Mouse (Mus musculus): ENCODE data around the gene Mctp2. TPM values are rescaled to one million over a fixed set of nuclear protein-coding genes. Genes with fewer than 3 reads are reported as not detected.

Gene Mctp2
- total and polyA plus RNA-seq, 3 experiments, result not detected

DNA sequence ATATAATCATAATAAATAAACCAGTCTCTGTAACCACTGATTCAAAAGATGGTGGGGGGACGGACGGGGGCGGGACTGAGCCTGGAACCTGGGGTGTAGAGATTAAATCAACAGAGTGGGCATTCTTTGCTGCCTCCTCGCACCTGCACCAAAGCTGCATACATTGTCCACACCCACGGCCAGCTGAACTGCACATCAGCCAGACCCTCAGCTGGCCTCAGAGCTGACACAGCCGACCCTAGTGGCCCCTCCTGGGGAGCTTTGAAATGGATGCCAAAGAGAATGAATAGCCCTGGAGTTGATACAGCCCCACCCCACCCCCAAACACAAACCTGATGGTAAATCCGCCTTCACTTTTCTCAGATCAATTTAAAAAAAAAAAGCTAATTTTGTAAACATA, 76.5 kb downstream of the Mctp2 start:
- no peak overlapping the region for H3K27ac ChIP-seq (ENCODE audit: control insufficient read depth, low read depth, low read length)
- H3K27me3 ChIP-seq (ENCODE audit: control insufficient read depth in 1 of 2, insufficient read depth in 2 of 2, low read length in 2 of 2), result no peaks in the 10 kb centered on the region
- H3K36me3 ChIP-seq (ENCODE audit: control insufficient read depth in 1 of 2, insufficient read depth in 2 of 2, low read length in 2 of 2), result no peaks in the 10 kb centered on the region
- H3K9ac ChIP-seq (ENCODE audit: control insufficient read depth, low read depth, low read length, poor library complexity, severe bottlenecking), result no peak overlapping the region
- no peaks in the 10 kb centered on the region for H3K4me1 ChIP-seq (ENCODE audit: control insufficient read depth in 1 of 2, insufficient read depth in 2 of 2, low read length in 2 of 2)
- no peaks in the 10 kb centered on the region for H3K9me3 ChIP-seq (replicated peaks; ENCODE audit: insufficient read depth, low read length)
- no peak overlapping the region for H3K4me3 ChIP-seq (ENCODE audit: control insufficient read depth in 1 of 2, insufficient read depth in 1 of 2, low read depth in 2 of 2, low read length in 2 of 2)
- no peaks in the 10 kb centered on the region for H3K79me2 ChIP-seq (ENCODE audit: control insufficient read depth, insufficient read depth, low read length, poor library complexity)
- DNase-seq (ENCODE audit: low read depth, low spot score), result no peak
- no peak for TF ChIP-seq GATA1 (IDR thresholded peaks at IDR 0.05; ENCODE audit: low read depth, low read length)
- no peak for TF ChIP-seq UBTF (IDR thresholded peaks at IDR 0.05; ENCODE audit: borderline replicate concordance, insufficient read depth, low read depth, low read length)
- TF ChIP-seq MEF2A (IDR thresholded peaks at IDR 0.05; ENCODE audit: extremely low read depth, insufficient replicate concordance, low read depth, low read length, poor library complexity, severe bottlenecking), result no peak
- no peak for TF ChIP-seq CHD1 (IDR thresholded peaks at IDR 0.05; ENCODE audit: low read depth, low read length)
- no peak for TF ChIP-seq POLR2A (IDR thresholded peaks at IDR 0.05; ENCODE audit: control insufficient read depth in 1 of 2, insufficient read depth in 1 of 2, low read depth in 1 of 2, low read length in 2 of 2, poor library complexity in 1 of 2)
- TF ChIP-seq HCFC1 (IDR thresholded peaks at IDR 0.05; ENCODE audit: low read depth, low read length), result no peak
- no peak for TF ChIP-seq MYC (IDR thresholded peaks at IDR 0.05; ENCODE audit: low read depth, low read length)
- no peak for TF ChIP-seq ETS1 (IDR thresholded peaks at IDR 0.05; ENCODE audit: low read depth, low read length)
- TF ChIP-seq RAD21 (IDR thresholded peaks at IDR 0.05; ENCODE audit: low read depth, low read length), result no peak
- no peak for TF ChIP-seq TCF12 (IDR thresholded peaks at IDR 0.05; ENCODE audit: low read depth, low read length)
- no peak for TF ChIP-seq SMC3 (IDR thresholded peaks at IDR 0.05; ENCODE audit: low read depth, low read length)
- no peak for TF ChIP-seq EP300 (IDR thresholded peaks at IDR 0.05; ENCODE audit: low read depth in 1 of 2, low read length in 2 of 2)
- no peak for TF ChIP-seq USF2 (IDR thresholded peaks at IDR 0.05; ENCODE audit: borderline replicate concordance in 1 of 2, insufficient read depth in 1 of 2, low read depth in 1 of 2, low read length in 2 of 2)
- no peak for TF ChIP-seq ZC3H11A (IDR thresholded peaks at IDR 0.05; ENCODE audit: low read depth, low read length)
- no peak for TF ChIP-seq TAL1 (IDR thresholded peaks at IDR 0.05; ENCODE audit: low read length)
- no peak for TF ChIP-seq MAZ (IDR thresholded peaks at IDR 0.05; ENCODE audit: low read depth, low read length)
- no peak for TF ChIP-seq ZKSCAN1 (IDR thresholded peaks at IDR 0.05; ENCODE audit: low read depth, low read length)
- no peak for TF ChIP-seq E2F4 (IDR thresholded peaks at IDR 0.05; ENCODE audit: borderline replicate concordance, low read depth, low read length)

DNA sequence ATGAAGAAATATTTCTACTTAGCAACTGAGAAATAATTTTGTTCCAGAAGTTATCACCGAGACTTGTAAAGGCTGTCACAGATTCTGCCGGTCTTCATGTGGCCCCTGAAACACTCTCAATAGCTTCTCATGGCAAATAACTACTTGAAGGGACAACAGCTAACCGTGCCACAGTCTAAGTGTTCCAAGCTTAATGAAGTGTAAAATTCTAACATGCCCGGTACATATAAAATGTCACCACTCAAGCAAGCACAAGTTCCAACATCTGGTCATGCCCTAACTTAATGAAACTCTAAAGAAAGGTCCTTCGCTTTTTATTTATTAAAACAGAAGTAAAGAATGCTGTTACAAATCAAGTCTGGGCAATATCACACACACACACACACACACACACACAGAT, 82.8 kb downstream of the Mctp2 start:
- no peak overlapping the region for H3K9ac ChIP-seq (ENCODE audit: control insufficient read depth, low read depth, low read length, poor library complexity, severe bottlenecking)
- H3K36me3 ChIP-seq (ENCODE audit: control insufficient read depth in 1 of 2, insufficient read depth in 2 of 2, low read length in 2 of 2), result no peaks in the 10 kb centered on the region
- no peaks in the 10 kb centered on the region for H3K79me2 ChIP-seq (ENCODE audit: control insufficient read depth, insufficient read depth, low read length, poor library complexity)
- no peaks in the 10 kb centered on the region for H3K27me3 ChIP-seq (ENCODE audit: control insufficient read depth in 1 of 2, insufficient read depth in 2 of 2, low read length in 2 of 2)
- H3K27ac ChIP-seq (ENCODE audit: control insufficient read depth, low read depth, low read length), result no peak overlapping the region
- H3K4me3 ChIP-seq (ENCODE audit: control insufficient read depth in 1 of 2, insufficient read depth in 1 of 2, low read depth in 2 of 2, low read length in 2 of 2), result no peak overlapping the region
- no peaks in the 10 kb centered on the region for H3K4me1 ChIP-seq (ENCODE audit: control insufficient read depth in 1 of 2, insufficient read depth in 2 of 2, low read length in 2 of 2)
- DNase-seq (ENCODE audit: low read depth, low spot score), result no peak
- no peaks in the 10 kb centered on the region for H3K9me3 ChIP-seq (replicated peaks; ENCODE audit: insufficient read depth, low read length)
- TF ChIP-seq MAX (IDR thresholded peaks at IDR 0.05; ENCODE audit: low read length) (no peak), ZMIZ1 (IDR thresholded peaks at IDR 0.05; ENCODE audit: low read depth, low read length) (no peak), BHLHE40 (IDR thresholded peaks at IDR 0.05; ENCODE audit: borderline replicate concordance, low read depth, low read length) (no peak), RAD21 (IDR thresholded peaks at IDR 0.05; ENCODE audit: low read depth, low read length) (no peak), MYC (IDR thresholded peaks at IDR 0.05; ENCODE audit: low read depth, low read length) (no peak), RCOR1 (IDR thresholded peaks at IDR 0.05; ENCODE audit: low read depth, low read length) (no peak), SIN3A (IDR thresholded peaks at IDR 0.05; ENCODE audit: low read length) (no peak), UBTF (IDR thresholded peaks at IDR 0.05; ENCODE audit: borderline replicate concordance, insufficient read depth, low read depth, low read length) (no peak), MYB (IDR thresholded peaks at IDR 0.05; ENCODE audit: low read depth, low read length) (no peak), ETS1 (IDR thresholded peaks at IDR 0.05; ENCODE audit: low read depth, low read length) (no peak), TAL1 (IDR thresholded peaks at IDR 0.05; ENCODE audit: low read length) (no peak), MXI1 (IDR thresholded peaks at IDR 0.05; ENCODE audit: low read depth, low read length) (no peak), GABPA (IDR thresholded peaks at IDR 0.05; ENCODE audit: low read depth, low read length) (no peak), USF2 (IDR thresholded peaks at IDR 0.05; ENCODE audit: borderline replicate concordance in 1 of 2, insufficient read depth in 1 of 2, low read depth in 1 of 2, low read length in 2 of 2) (no peak), USF1 (IDR thresholded peaks at IDR 0.05; ENCODE audit: low read depth, low read length) (no peak), NELFE (IDR thresholded peaks at IDR 0.05; ENCODE audit: low read depth, low read length) (no peak), EP300 (IDR thresholded peaks at IDR 0.05; ENCODE audit: low read depth in 1 of 2, low read length in 2 of 2) (no peak)
